Mouse (Mus musculus): ENCODE data around the gene Bend5.

Gene Bend5

GRCm38 (mm10) chr4:111414818-111415488 is at the start of gene Bend5:
Gene Bend5 (plus strand): TSS chr4:111415006.
- DNase-seq = peak; percentile 68

DNA sequence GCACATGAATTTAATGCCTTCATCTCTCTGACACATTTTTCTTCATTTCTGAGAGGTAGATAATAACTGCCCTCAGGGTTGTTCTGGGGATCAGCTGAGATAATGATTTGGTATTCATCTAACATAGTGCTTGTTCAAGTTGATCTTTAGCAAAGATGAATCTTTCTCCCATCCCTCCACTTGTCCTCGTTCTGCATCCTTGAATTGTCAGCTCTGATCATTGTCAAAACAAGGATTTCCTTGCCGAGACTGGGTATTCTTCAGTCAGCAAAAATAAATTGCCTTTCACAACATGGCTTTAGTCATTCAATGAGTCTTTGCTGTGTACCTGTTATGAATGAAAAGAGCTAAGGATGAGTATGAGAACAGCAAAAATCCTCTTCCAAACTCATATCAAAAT is 47.0 kb upstream of the Bend5 start:
- DNase-seq = no peak

GRCm38 (mm10) chr4:111377159-111377558 is 37.6 kb upstream of the Bend5 start:
- DNase-seq = no peak

DNA sequence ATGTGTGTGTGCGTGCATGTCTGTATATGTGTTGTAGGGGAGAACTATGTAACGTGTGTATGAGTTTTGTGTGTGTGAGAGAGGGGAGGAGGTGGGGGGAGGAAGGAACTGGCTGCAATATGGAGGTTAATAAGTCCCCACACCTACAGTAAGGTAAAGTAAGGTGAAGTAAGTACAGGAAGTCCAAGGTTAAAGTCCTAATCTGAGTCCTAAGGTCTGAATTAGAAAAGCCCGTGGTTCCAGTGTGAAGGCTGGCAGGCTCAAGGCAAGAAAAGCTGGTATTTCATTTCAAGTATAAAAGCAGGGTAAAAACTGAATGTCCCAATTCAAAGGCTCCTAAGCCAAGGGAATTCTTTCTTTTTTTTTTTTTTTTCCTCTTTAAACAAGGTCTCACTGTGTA is 36.7 kb upstream of the Bend5 start:
- DNase-seq = no peak

DNA sequence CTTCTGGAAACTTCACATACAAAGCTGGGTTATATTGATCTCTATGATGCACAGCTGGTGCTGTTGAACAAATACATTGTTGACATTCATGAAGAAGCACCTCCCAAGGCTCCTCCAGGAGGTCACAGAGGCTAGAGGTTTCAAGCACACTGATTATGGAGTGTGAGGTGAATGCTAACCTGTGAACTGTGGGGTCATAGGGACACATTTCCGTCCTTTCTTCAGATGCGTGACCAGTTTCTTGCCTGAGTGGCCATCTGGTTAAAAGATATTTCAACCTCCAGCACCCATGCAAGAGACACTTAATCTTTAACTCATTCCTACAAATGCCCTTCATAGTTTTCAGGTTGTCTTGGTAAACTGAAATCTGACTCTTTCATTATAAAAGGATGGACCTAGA is 31.7 kb upstream of the Bend5 start:
- DNase-seq = no peak

DNA sequence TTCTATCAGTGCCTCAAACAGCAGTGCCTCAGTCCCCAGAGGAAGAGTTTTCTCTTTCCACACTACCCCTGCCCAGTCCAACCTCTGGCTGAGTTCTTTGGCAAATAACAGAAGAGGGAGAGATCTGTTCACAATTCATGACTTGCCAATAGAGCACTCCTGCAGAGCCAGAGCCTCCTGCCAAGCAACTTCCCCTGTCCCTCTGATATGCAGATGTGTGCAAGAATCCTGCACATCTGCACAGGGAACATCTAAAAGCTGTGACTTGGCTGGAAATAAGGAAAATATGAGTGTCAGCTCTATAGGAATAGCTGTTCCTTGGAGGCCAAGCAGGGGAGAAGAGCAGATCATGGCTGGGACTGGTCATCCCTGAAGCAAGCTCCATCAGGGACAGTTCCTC is 24.1 kb upstream of the Bend5 start:
- DNase-seq = no peak

- no peak for DNase-seq
Measured at GRCm38 (mm10) chr4:111399784-111400183, 15.0 kb upstream of the Bend5 start.

GRCm38 (mm10) chr4:111400676-111401075 is 14.1 kb upstream of the Bend5 start:
- DNase-seq = no peak

DNA sequence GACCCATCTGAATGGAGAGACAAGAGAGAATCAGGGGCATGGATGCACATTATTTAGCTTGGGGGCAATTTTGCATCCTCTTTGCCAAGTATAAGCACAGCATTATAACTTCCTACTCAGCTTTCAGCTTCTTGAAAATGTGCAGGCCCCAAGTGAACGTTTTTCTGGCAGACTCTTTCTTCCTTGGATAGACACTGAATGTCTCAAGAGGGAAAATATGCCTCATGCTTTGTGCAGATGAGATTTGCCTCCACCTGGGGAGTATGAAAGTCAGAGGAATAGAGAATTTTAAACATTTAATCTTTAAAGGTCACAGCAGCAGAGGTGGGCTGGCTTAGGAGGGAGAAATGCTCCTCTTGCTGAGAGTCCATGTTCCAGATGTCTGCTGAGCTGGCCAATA is 11.6 kb upstream of the Bend5 start:
- DNase-seq = no peak

GRCm38 (mm10) chr4:111410731-111411130 is 4.1 kb upstream of the Bend5 start:
- no peak for DNase-seq

DNA sequence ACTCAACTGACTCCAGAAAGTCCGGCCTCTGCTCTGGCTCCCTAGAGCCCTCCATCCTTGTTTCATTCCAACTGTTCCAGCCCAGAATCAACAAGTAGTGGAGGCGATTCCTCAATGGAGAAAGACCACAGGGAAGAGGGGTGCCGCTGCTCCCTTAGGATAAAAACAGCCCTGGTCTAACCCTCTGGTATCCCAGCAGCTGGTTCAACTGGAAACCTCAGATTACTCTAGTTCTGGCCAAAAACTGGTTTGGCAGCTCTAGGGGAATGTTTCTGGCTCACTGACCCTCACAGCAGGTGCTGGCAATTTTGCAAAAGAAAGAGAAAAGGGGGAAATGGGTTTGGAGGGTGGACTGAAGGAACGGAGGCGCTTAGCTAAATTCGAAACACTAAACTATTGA is 407 bp upstream of the Bend5 start:
- DNase-seq = no peak

DNA sequence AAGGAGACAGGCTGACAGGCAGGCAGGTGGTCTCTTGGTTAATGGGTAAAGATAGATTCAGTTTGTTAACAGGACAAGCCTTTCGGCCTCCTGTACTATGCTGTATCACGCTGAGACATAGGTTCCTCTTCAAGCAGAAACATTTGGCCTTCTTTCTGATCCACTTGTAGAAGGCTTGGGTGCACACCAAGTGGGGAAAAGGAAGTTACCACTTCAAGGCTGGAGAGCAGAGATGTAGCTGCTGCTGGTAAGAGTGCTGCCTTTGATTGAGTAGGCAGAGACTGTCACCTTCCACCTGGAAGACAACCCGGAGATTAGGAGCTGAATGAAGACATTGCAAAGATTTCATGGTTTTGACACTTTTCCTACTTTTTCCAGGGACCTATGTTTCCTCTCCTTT is 1.3 kb downstream of the Bend5 start:
- DNase-seq = no peak

GRCm38 (mm10) chr4:111416551-111416950 is 1.7 kb downstream of the Bend5 start:
- no peak for DNase-seq

GRCm38 (mm10) chr4:111417716-111418115 is 2.9 kb downstream of the Bend5 start:
- DNase-seq = no peak

- DNase-seq = no peak
Measured at GRCm38 (mm10) chr4:111419476-111419875, 4.7 kb downstream of the Bend5 start.

- peak; percentile 17 for DNase-seq
Measured at GRCm38 (mm10) chr4:111420031-111420430, 5.2 kb downstream of the Bend5 start.

DNA sequence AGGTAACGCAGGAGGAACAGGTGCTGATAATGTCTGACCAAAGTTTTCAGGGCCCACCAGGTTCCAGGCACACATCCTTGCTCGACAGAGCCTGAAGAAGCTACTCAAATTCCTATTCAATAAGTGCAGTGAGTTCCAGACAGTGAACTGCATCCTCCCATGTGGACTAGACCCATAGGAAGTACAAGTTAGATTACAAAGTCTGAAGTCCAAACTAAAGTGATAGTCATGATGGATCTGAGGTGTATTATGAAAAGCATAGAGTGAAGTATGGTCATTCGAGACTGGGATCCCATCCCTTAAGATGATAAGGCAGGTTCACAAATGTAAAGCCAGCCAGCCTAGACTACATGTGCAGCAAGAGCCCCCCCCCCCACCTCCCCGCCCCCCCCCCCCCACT is 6.1 kb downstream of the Bend5 start:
- no peak for DNase-seq

DNA sequence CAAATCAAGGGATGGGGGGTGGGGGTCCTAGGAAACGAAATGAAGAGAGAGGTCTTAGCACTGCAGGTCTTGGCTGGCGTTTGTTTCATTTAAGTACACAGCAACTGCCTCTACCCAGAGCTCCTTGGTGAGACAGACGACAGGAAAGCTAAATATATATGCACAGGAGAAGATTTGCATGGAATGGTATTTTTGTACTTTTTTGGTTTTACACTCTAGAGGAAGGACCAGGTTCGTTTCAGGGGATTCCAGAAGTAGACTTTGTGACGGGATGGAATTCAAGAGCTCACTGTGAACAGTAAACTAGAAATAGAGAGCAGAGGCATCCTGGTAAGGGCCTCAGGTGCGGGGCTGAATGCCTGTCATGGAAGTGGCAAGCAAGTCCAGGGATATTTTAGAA is 7.0 kb downstream of the Bend5 start:
- DNase-seq = no peak

GRCm38 (mm10) chr4:111424371-111424950 is 9.7 kb downstream of the Bend5 start:
- DNase-seq = no peak

DNA sequence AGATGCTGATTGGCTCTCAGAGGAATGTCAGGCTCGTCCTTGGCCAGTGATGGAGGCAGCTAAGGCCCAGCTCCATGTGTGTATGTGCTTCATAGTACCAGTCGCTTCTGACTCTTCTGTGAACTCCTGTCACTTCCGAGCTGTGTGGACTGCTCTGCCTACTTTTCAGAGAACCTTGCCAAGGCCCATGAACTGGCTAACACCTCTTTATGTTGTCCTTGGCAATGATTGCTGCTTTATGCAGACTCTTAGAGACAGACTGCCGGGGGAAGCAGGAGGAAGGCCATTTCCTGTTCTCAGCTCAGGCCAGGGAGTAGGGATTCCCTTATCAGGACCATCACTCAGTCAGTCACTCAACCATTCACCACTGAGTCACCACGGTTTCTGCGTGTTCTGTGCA is 10.4 kb downstream of the Bend5 start:
- DNase-seq = no peak

- DNase-seq = peak; percentile 17
Measured at GRCm38 (mm10) chr4:111431186-111431585, 16.4 kb downstream of the Bend5 start.

DNA sequence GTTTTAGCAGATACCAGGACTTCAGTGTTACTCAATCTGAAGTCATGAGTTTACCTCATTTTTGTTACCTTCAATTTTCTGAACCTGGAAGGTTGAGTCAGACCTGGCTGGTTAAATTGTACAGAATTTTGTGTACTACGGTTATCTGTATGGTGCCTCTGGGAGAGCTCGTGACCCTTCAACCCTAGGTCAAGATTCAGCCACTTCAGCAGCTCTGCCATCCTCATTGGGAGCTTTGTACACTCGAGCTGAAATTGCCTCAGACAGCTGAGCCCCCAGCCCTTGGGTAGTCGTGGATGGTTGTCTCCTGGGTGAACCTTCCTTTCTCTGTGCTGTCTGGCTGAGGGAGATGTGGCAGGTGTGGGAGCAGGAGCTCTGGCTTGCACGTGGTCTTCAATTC is 17.2 kb downstream of the Bend5 start:
- no peak for DNase-seq

DNA sequence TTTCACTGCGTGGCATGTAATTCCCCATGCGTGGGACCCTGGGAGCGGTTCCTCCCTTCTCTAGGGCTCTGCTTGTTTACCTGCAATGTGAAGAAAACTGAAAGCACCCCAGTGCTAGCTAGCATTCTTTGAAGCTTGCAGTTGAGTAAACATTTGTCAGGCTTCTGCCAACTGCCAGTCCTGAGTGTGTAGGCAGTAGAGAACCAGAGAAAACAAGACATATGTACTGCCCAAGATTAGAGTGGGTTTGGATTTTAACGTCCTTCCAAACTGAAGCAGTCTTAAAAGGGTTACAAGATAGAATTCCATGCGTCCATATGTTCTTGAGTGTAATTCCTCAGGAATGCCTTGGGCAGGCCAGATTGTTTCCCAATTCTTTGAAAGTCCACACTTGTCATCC is 17.6 kb downstream of the Bend5 start:
- no peak for DNase-seq

DNA sequence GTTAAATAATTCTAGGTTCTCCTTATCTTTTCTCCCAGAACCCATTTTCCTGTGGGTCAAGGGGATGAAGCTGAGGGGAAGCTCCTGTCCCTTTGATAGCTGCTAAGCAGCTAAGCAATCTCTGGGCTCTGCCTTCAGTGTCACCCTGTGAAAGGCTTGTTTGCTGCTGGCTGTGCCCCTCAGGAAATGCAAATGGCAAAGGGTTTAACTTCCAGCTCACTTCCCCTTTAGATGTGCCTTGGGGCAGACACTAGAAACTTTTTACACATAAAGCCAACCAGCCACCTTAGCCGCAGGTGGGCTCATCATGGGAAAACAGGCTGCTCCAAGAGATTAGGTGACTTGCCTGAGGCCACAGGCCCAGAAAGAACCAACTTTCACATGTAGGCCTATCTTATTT is 26.9 kb downstream of the Bend5 start:
- no peak for DNase-seq
